Mouse (Mus musculus) hematopoietic stem cell, adult 5-6 weeks (primary cell): ENCODE results near the gene Nmbr. TPM values are rescaled to one million over a fixed set of nuclear protein-coding genes. Genes with fewer than 3 reads are reported as not detected.

Source experiments
- ATAC-seq, 2 experiments: fragments of 125-278 bp in 1 of 2; replicated peaks in 1 of 2; 2 replicates each; pipeline ENCODE4 v1.8.0; 2016 to 2017; ENCODE audit warnings: inconsistent platforms in 2 of 2, mild to moderate bottlenecking in 2 of 2, moderate number of reproducible peaks in 2 of 2, low read depth in 1 of 2, moderate TSS enrichment in 1 of 2; ENCODE audit not compliant: low FRiP score in 2 of 2, poor library complexity in 2 of 2, severe bottlenecking in 2 of 2, insufficient read depth in 1 of 2, low TSS enrichment in 1 of 2
- total RNA-seq: library from RNA; stranded (forward); fragments of 172-1452, 232-1000 nt; gene quantifications from 2 replicates; pipeline ENCODE4 v1.2.3, GENCODE M21; 2017

Gene Nmbr
- total RNA-seq: 1.0 TPM in 1 of 2 replicates, not detected in the other

DNA sequence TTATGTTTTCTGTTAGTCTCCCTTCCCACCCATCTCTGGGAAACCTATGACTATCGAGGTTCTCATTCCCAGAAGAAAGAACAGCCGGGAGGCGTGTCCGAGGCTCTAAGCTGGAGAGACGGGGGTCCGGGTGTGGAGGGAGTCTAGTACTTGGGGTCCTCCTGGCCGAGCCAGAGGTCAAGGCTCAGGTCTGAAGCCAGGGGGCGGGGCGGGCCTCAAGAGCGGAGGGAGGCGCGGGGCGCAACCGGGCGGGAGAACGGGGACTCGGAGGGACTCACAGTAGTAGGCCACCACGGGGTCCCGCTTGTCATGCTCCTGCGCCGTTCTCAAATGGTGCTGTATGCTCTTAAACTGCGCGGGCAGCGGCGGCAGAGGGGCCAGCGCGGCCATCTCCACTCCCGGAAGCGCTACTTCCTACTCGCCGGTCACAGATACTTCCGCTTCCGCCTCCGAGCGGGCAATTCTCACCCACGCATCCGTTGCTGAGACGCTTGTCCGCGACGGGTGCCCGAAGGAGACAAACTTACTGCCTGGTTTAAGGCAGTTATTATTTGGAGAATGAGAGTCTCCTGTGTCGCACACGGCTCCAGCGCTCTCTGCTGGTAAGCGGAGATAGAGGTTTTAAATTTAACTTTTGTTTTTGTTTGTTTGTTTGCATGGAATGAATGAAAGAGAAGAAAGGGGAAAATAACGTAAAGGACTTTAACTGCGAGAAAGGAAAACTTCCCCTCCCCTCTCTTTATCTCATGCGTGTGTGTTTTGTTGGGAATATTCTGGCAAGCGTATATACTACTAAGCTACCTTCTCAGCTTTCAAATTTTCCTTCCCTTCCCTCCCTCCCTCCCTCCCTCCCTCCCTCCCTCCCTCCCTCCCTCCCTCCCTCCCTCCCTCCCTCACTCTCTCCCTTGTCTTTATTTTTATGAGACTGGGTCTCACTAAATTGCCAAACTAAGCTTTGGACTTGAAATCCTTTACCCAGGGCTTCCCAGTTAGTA, at the start of gene Nmbr, which contains the start of gene Vta1:
Gene Nmbr, plus strand, starts transcription at position 520 of the 995 bp plus-strand sequence.
Gene Vta1, minus strand, starts transcription at position 489 of the 995 bp plus-strand sequence.
- ATAC-seq: peak; percentile 98 to 99

- no peak for ATAC-seq
Observed at GRCm38 (mm10) chr10:14660875-14661274, 44.5 kb upstream of the Nmbr start.

GRCm38 (mm10) chr10:14666147-14666546, 39.2 kb upstream of the Nmbr start:
- ATAC-seq: no peak

DNA sequence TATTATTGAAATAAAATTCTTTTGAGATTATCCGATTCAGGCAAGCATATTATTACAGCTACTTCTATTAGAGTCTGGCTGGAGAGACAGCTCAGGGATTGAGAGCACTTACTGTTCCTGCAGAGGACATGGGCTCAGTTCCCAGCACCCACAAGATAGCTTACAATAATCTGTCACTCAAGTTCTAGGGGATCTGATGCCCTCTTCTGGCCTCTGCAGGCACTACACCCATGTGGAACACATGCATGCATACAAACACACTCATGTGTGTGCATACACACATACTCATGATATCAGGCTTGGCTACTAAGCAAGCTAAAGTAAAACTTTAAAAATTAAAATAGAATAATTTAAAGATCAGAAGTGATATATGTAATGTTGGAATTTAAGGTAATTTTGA, 19.7 kb upstream of the Nmbr start:
- no peak for ATAC-seq

- no peak for ATAC-seq
Observed at GRCm38 (mm10) chr10:14688785-14689442, 16.5 kb upstream of the Nmbr start.

- ATAC-seq: no peak
Observed at GRCm38 (mm10) chr10:14690349-14690748, 15.0 kb upstream of the Nmbr start.

- ATAC-seq: no peak
Observed at GRCm38 (mm10) chr10:14703239-14703638, 2.2 kb upstream of the Nmbr start.

- no peak for ATAC-seq
Observed at GRCm38 (mm10) chr10:14703830-14704420, 1.5 kb upstream of the Nmbr start.

DNA sequence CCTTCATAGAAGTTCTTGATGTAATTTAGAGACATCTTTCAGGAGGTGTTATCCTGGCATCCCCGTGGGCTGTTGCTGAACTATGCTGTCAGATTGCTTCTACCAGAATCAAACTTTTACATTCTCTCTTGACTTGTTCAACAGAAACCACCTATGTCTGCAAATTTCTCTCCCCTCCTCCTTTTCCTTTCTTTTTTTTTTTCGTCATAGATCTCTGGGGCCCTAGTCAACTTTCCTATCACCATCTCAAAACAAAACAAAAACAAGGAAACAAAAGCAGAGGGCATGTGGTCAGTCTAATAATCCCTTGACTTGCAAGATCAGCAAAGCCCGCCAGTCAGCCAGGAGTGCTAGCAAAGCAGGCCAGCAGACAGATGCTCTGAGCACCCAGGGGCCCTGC, 12.7 kb downstream of the Nmbr start, which contains the start of gene Gje1:
Gene Gje1, minus strand, starts transcription at position 101 of the 400 bp plus-strand sequence.
- ATAC-seq: no peak

GRCm38 (mm10) chr10:14725671-14726070, 20.3 kb downstream of the Nmbr start:
- ATAC-seq: no peak

DNA sequence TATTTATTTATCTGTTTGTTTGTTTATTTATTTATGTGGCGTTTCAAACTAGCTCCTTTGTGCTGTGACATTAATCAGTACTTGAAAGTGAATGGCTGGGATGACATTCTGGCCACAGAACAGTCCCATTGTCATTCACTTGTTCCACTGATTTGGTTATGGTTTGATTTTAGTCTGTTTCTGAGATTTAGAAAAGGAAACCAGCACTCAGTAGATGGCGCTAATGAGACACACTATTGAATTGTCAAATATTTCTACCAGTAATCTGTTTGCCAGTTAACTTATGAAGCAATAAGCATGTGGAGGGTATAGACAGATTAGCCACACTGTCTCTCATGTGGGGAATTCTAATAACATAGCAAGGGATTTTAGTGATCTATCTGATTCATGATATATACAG, 28.9 kb downstream of the Nmbr start:
- ATAC-seq: peak in 1 of 2 experiments; percentile 27; a peak in 2 of 4 replicates

GRCm38 (mm10) chr10:14759665-14760558, 54.5 kb downstream of the Nmbr start:
- ATAC-seq: peak in 1 of 2 experiments; percentile 39; a peak in 1 of 4 replicates

GRCm38 (mm10) chr10:14760618-14761017, 55.2 kb downstream of the Nmbr start:
- no peak for ATAC-seq

DNA sequence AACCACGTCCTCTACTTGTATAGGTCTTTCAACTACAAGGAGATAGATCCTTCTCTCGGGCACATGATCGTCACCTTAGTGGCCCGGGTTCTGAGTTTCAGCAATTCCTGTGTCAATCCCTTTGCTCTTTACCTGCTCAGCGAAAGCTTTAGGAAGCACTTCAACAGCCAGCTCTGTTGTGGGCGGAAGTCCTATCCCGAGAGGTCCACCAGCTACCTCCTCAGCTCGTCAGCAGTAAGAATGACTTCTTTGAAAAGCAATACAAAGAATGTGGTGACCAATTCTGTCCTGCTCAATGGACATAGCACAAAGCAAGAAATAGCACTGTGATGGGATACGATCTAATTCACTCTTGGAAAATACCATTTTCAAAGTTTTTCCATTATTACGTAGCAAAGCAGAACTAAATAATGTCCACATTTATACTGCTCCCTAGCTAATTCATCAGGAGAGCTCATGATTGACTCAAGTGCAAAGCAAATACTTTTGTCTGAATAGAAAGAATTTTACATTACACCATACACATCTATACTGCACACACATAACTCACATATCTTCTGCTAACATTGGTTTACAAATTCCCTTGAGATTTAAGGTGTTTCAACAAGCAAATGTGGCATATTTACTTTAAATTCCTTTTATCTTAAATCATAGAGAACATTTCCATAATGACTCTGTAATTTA, 65.0 kb downstream of the Nmbr start:
- no peak for ATAC-seq

- ATAC-seq: no peak
Observed at GRCm38 (mm10) chr10:14774499-14774898, 69.1 kb downstream of the Nmbr start.

- ATAC-seq: no peak
Observed at GRCm38 (mm10) chr10:14789969-14790368, 84.6 kb downstream of the Nmbr start.
